Mouse (Mus musculus): Measurements from ENCODE around the gene Gm21822. TPM values are rescaled to one million over a fixed set of nuclear protein-coding genes. Genes with fewer than 3 reads are reported as not detected.

Gene Gm21822
- not detected in 2 replicates for polyA plus RNA-seq (2012; ENCODE audit: low replicate concordance)

GRCm38 (mm10) chrY:18654182-18654581, at the start of gene Gm21822:
Gm21822 (plus strand) TSS chrY:18654482.

All from leukemia stem cell, adult 10-12 weeks (primary cell).